ENCODE assay signal across 8 mouse cellular contexts in genomic region chr1:190045797-190046196, GRCm38 (mm10).
DNase-seq lines count a peak whose midpoint lies in the region; ATAC-seq and TF ChIP-seq lines count a peak whose summit lies in the region.

No protein-coding gene starts in this region.

- peak overlapping the region; percentile 52 for H3K9ac ChIP-seq in liver, adult 2 months (ENCODE audit: low read depth, low read length)
- H3K9ac ChIP-seq in liver, embryonic 12.5 days: no peak overlapping the region

- peaks cover 32% of the 10 kb centered on the region for H3K4me1 ChIP-seq in liver, adult 2 months (ENCODE audit: control insufficient read depth, insufficient read depth, low read length)
- H3K4me1 ChIP-seq in liver, embryonic 12.5 days: peaks cover 10% of the 10 kb centered on the region; the same call in 1 of the 2 replicates

- no peak overlapping the region for H3K4me3 ChIP-seq in liver, adult 2 months (ENCODE audit: insufficient read depth, low read depth, low read length)
- H3K4me3 ChIP-seq in liver, embryonic 12.5 days: no peak overlapping the region

- no peaks in the 10 kb centered on the region for H3K79me2 ChIP-seq in liver, adult 2 months (ENCODE audit: control insufficient read depth, insufficient read depth, low read length)

- no peaks in the 10 kb centered on the region for H3K27me3 ChIP-seq in liver, adult 2 months (ENCODE audit: control insufficient read depth, insufficient read depth, low read length)
- no peaks in the 10 kb centered on the region for H3K27me3 ChIP-seq in liver, embryonic 12.5 days (replicated peaks)

- no peaks in the 10 kb centered on the region for H3K36me3 ChIP-seq in liver, adult 2 months (ENCODE audit: control insufficient read depth, insufficient read depth, low read length)
- no peaks in the 10 kb centered on the region for H3K36me3 ChIP-seq in liver, embryonic 12.5 days

- H3K27ac ChIP-seq in liver, adult 2 months (replicated peaks; ENCODE audit: insufficient read depth, low read depth, low read length): peak overlapping the region; percentile 58
- no peak overlapping the region for H3K27ac ChIP-seq in liver, embryonic 12.5 days

- H3K9me3 ChIP-seq in liver, embryonic 12.5 days (replicated peaks): 0 out of 2 replicates have a peak, but pooled peaks cover 6% of the 10 kb centered on the region

- no peak for ATAC-seq in liver, embryonic 12.5 days

- no peak overlapping the region for H3K4me2 ChIP-seq in liver, embryonic 12.5 days

- peak; percentile 81 for TF ChIP-seq CTCF in liver, adult 2 months (IDR thresholded peaks at IDR 0.05; ENCODE audit: low read depth, low read length)

- 9% methylated on average over 1 of the region's 1 CpGs for WGBS in liver, adult 2 months
- WGBS in liver, embryonic 12.5 days (ENCODE audit: insufficient replicate concordance): 28% methylated on average over 1 of the region's 1 CpGs

- DNase-seq in liver, adult 2 months (ENCODE audit: extremely low read depth, low read depth, low spot score): peak; percentile 67
- peak; percentile 11 for DNase-seq in cerebellum, adult 8-10 months
- DNase-seq in frontal cortex, postnatal 14 days (ENCODE audit: low spot score in 2 of 2): peak; percentile 19 to 44
- DNase-seq in layer of hippocampus, adult 9-11 months: peak; percentile 24
- peak; percentile 52 for DNase-seq in neural tube, embryonic 10.5 days (ENCODE audit: extremely low spot score, low spot score)
- DNase-seq in thymus, postnatal 0 days (ENCODE audit: low spot score): no peak
- no peak for DNase-seq in urinary bladder, adult 18-20 months (ENCODE audit: low spot score in 2 of 2)

- no peak for TF ChIP-seq POLR2A in liver, adult 2 months (IDR thresholded peaks at IDR 0.05; ENCODE audit: extremely low read depth, insufficient read depth, low read length)

Comparison
In these comparisons a context has a peak if more than half of its experiments do, and no peak if none do; other contexts are left out.
1. DNase-seq: peak in liver, adult 2 months (single experiment), cerebellum, adult 8-10 months (single experiment), frontal cortex, postnatal 14 days (2 of 2), layer of hippocampus, adult 9-11 months (single experiment) and neural tube, embryonic 10.5 days (single experiment); none in thymus, postnatal 0 days (single experiment) and urinary bladder, adult 18-20 months (0 of 2).